Mouse (Mus musculus) olfactory bulb, adult 2 months (tissue): ENCODE data around the gene Sh3pxd2a. TPM values are rescaled to one million over a fixed set of nuclear protein-coding genes. Genes with fewer than 3 reads are reported as not detected.

Source experiments
- H3K27ac ChIP-seq: fragments of 200-500 bp; 2 replicates; pipeline ENCODE4 v1.5.1; 2012; ENCODE audit warnings: low read depth, low read length; ENCODE audit not compliant: insufficient read depth
- H3K4me1 ChIP-seq: fragments of 200-500 bp; 2 replicates; pipeline ENCODE4 v1.6.1; 2012; ENCODE audit warnings: low read length; ENCODE audit not compliant: control insufficient read depth, insufficient read depth
- H3K4me3 ChIP-seq: fragments of 200-500 bp; 2 replicates; pipeline ENCODE4 v1.5.1; 2012; ENCODE audit warnings: mild to moderate bottlenecking, low read depth, low read length, moderate library complexity; ENCODE audit not compliant: insufficient read depth
- CTCF ChIP-seq: fragments of 200-500 bp; IDR thresholded peaks from 2 replicates; pipeline ENCODE4 v1.5.1; 2012; ENCODE audit warnings: low read depth, mild to moderate bottlenecking, low read length, moderate library complexity; ENCODE audit not compliant: insufficient read depth
- POLR2A ChIP-seq: fragments of 200-500 bp; IDR thresholded peaks from 2 replicates; pipeline ENCODE4 v1.6.1; 2012; ENCODE audit warnings: mild to moderate bottlenecking, low read depth, low read length, moderate library complexity; ENCODE audit not compliant: insufficient read depth
- WGBS: fragments of 180-500 bp; shearing (Covaris S2); methylation state at CpG from one replicate; pipeline ENCODE4 v1.1.7; 2018; 5-methylcytosine and 5-hydroxymethylcytosine counted together
- polyA plus RNA-seq: library from polyadenylated mRNA; stranded (reverse); fragments of >200 nt; gene quantifications from 2 replicates; pipeline ENCODE4 v1.2.4, GENCODE M21; 2012; ENCODE audit warnings: low replicate concordance; ENCODE audit not compliant: missing spikeins, insufficient read depth, insufficient read length

Gene Sh3pxd2a
- polyA plus RNA-seq, 1 experiment, result not detected

DNA sequence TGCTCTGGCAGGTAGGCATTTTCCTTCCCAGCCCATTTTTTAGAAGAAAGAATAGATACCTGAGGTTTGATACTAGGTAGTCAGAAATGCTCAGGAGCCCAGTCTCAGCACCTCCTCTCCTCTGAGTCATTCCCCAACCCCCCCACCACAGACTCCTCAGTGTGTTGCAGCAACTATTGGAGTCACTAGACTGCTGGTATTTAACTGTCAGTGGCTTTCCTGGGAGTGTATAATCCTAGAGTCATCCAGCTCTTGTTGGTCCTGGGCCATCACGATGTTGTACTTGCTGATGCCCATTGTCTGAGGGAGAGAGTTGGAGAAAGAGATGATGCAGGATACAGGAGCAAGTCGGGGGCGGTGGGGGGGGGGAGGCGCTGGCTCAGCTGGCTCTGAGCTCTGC, 243.2 kb downstream of the Sh3pxd2a start:
- WGBS, result 41% methylated on average over 4 of the region's 4 CpGs
- no peak overlapping the region for H3K4me3 ChIP-seq
- no peak overlapping the region for H3K27ac ChIP-seq
- H3K4me1 ChIP-seq, result peaks cover 33% of the 10 kb centered on the region
- TF ChIP-seq POLR2A (no peak), CTCF (no peak)

DNA sequence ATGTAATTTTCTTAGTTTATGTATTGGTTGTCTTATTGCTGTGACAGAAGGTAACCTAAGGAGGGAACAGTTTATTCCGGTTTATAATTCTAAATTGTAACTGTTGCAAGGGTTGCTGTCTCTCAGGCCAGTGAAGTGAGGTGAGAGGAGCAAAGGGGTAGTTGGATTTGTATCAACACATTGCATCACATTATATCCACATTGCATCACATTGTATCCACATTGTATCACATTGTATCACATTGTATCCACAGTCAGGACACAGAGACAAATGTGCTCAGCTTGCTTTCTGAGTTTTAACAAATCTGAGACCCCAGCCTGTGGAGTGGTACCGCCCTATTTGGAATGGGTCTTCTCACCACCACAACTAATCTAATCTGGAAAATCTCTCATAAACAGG, 244.0 kb downstream of the Sh3pxd2a start:
- H3K4me3 ChIP-seq, result no peak overlapping the region
- WGBS, result 93% methylated on average over 2 of the region's 2 CpGs
- no peak for TF ChIP-seq CTCF
- TF ChIP-seq POLR2A, result no peak

DNA sequence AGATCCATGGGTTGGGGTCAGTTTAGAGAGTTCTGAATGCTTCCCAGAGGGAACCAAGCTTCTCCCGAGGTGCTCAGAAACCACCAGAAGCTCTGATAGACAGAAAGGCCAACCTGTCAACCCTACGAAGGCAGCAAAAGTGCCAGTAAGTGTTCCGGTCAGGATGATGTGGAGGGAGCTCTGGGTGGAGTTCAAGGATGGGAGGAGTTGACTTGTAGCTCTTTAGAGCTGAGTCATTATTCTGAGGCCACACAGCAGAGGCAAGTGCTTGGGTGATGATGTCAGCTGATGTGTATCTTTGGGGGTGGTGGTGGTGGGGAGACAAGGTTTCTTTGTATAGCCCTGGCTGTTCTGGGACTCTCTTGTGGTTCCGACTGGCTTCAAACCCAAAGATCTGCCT, 244.6 kb downstream of the Sh3pxd2a start:
- Histone ChIP-seq H3K4me1 (peaks cover 33% of the 10 kb centered on the region), H3K27ac (no peak overlapping the region), H3K4me3 (no peak overlapping the region)
- WGBS, result 66% methylated on average over 4 of the region's 4 CpGs
- no peak for TF ChIP-seq POLR2A
- no peak for TF ChIP-seq CTCF

More for the DNA sequence above, 244.0 kb downstream of the Sh3pxd2a start:
- Histone ChIP-seq H3K4me1 (peaks cover 33% of the 10 kb centered on the region), H3K27ac (no peak overlapping the region)

DNA sequence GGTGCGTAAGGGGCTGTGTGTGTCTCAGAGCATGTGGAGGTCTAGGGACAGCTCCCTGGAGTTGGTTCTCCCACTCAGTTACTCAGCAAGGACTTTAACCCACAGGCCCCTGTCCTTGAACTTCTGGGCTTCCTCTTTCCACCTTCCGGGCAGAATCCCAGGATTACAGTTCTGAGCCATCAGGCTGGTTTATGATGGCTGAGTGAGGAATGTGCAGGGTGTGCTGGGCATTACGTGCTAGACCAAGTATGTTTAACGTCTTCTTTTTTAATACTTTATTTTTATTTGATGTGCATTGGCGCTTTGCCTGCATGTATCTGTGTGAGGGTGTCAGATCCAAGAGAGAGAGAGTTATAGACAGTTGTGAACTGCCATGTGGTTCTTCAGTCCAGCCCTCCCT, 247.4 kb downstream of the Sh3pxd2a start:
- no peak for TF ChIP-seq POLR2A
- no peak for TF ChIP-seq CTCF

DNA sequence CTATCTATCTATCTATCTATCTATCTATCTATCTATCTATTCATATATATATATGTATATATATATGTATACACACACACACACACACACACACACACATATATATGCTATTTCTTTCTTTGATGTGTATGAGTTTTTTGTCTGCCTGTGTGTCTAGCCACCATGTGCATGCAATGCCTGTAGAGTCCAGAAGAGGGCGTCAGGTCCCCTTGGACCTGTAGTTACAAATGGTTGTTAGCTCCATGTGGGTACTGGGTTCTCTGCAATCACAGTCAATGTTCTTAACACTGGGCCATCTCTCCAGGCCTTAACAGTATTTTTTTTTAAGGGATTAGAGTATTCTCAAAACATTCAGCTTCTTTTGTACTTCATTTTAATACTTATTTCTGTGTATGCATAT, 250.7 kb downstream of the Sh3pxd2a start:
- no peak overlapping the region for H3K4me3 ChIP-seq
- WGBS, result 76% methylated on average over 1 of the region's 1 CpGs
- no peak overlapping the region for H3K27ac ChIP-seq
- no peaks in the 10 kb centered on the region; the same call in 1 of the 2 replicates for H3K4me1 ChIP-seq
- no peak for TF ChIP-seq CTCF
- TF ChIP-seq POLR2A, result no peak

More for the DNA sequence above, 247.4 kb downstream of the Sh3pxd2a start:
- WGBS, result 89% methylated on average over 5 of the region's 5 CpGs
- Histone ChIP-seq H3K4me1 (peaks cover 16% of the 10 kb centered on the region), H3K27ac (no peak overlapping the region), H3K4me3 (no peak overlapping the region)

DNA sequence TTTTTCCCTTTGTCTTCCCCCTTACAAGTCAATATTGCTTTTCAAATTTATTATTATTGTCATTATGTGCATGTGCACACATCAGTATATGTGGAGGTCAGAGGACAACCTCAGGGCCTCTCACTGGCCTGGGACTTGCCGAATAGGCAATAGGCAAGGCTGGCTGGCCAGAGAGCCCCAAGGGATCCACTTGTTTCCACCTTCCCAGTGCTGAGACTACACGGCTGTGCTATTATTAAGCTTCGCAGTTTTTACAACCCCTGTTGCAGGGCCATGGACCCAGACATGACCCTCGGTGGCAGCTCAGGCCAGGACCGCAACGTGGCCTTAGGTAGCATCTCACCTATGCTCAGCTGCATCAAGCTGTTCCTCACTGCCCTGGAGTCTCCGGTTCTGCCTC, 251.8 kb downstream of the Sh3pxd2a start:
- 86% methylated on average over 7 of the region's 7 CpGs for WGBS
- Histone ChIP-seq H3K4me3 (no peak overlapping the region), H3K4me1 (no peaks in the 10 kb centered on the region; the same call in 1 of the 2 replicates), H3K27ac (no peak overlapping the region)
- TF ChIP-seq POLR2A (no peak), CTCF (no peak)

DNA sequence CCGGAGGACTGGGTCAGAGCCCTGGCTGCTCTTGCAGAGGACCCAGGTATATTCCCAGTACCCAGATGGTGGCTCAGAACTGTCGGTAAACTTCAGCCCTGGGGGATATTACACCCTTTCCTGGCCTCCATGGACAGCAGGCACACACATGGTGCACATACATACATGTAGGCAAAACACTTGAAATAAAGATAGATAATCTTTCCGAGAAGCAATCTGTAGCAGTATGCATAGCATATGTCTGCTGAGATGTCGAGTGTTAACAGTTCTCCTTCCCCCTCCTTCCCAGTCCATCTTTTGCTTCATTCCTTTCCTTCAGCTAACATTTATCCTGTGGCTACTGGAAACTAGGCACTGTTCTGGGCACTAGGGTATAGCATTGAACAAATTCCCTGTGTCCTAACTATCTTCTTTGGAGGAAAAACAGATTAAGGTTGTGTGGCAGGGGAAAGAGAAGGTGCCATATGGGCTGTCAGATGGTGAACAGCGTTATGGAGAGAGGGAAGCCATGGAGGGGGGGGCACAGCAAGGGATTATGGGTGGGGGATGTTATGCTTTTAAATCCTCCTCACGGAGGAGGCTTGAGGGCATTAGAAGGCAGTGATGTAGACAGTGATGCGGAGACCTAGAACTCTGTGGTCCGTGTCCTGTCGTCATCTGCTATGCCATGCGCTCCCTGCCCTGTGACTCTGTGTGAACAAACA, 252.4 kb downstream of the Sh3pxd2a start:
- no peak for TF ChIP-seq POLR2A
- TF ChIP-seq CTCF, result no peak
- no peaks in the 10 kb centered on the region; the same call in 1 of the 2 replicates for H3K4me1 ChIP-seq
- 73% methylated on average over 10 of the region's 10 CpGs for WGBS
- no peak overlapping the region for H3K4me3 ChIP-seq
- H3K27ac ChIP-seq, result no peak overlapping the region

DNA sequence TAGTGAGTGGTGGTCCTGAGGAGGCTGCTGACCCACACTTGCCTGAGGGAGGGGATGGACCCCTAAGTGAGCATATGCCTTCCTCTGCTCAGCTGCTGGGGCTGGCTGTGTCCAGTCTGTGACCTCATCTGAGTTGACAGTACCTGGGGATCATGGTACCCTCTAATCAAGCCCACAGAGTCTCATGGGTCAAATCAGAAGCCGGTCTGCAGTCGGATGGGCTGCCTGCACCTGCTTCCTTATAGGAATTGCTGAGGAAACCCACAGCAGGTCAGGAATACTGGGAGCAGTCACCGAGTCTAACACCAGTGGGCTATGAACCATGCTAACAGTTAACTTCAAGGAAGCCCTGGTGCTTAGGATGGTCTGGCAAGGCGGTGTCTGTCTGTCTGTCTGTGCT, 253.8 kb downstream of the Sh3pxd2a start:
- Histone ChIP-seq H3K4me3 (no peak overlapping the region), H3K27ac (no peak overlapping the region), H3K4me1 (no peaks in the 10 kb centered on the region; the same call in 1 of the 2 replicates)
- 96% methylated on average over 4 of the region's 4 CpGs for WGBS
- TF ChIP-seq POLR2A (no peak), CTCF (no peak)

Other genes starting within 250 kb of the Sh3pxd2a start
- gene Stn1, start 73.1 kb upstream of the Sh3pxd2a start, polyA plus RNA-seq, result not detected in 2 replicates
- 165 TPM in 1 of 2 replicates, not detected in the other for gene Slk, start 115.3 kb upstream of the Sh3pxd2a start, polyA plus RNA-seq
- not detected in 2 replicates for gene Col17a1, start 227.7 kb upstream of the Sh3pxd2a start, polyA plus RNA-seq